Mouse (Mus musculus) brain, embryonic 14.5 days (tissue): ENCODE measurements around the gene Tcf7l2.

ENCODE experiments used
- CTCF ChIP-seq: fragments of 200-500 bp; IDR thresholded peaks from 2 replicates; pipeline ENCODE4 v1.5.1; 2012; ENCODE audit warnings: inconsistent platforms, mild to moderate bottlenecking, moderate library complexity, borderline replicate concordance; ENCODE audit not compliant: insufficient read depth, insufficient read length; ENCODE audit errors: extremely low read depth
- POLR2A ChIP-seq: fragments of 200-500 bp; IDR thresholded peaks from 2 replicates; pipeline ENCODE4 v1.6.1; 2012; ENCODE audit warnings: mild to moderate bottlenecking, inconsistent platforms, borderline replicate concordance; ENCODE audit not compliant: poor library complexity, insufficient read depth, insufficient read length, severe bottlenecking; ENCODE audit errors: extremely low read depth

DNA sequence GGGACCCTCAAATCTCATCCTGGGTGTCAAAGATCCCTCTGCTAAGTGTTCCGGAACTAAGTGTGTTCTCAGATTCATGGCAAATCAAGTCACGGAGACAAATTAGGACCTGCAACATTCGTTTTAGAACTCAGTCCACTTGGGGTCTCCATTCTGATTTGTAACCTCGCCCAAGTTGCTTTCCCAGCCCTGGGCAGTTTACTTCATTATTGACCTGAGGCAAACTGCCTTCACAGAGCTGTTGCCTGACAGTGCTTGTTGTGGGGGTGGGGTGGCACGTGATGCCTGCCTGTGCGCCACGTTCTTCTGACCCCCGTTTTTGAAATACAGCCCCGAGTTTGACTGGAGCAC is 40.4 kb upstream of the Tcf7l2 start:
- TF ChIP-seq CTCF (no peak), POLR2A (no peak)
